Comparison of ENCODE assay signal across 9 mouse cellular contexts in the genomic region with DNA sequence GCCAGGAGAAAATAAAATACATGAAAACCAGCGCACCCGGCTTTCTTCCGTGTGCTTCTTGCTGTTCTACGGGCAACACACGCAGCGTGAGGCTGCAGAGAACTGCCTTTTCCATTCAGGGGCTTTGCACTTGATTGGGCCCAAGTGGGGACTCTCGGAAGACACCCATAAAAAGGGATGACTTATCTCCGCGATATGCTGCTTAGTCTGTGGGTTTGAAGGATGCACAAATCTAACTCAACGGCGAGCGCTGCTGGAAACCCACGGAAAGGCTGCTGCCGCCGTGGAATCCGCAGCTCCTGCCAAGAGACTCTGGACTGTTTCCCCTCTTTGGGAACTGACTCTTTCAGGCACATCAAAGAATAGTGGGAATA.
DNase-seq lines count a peak whose midpoint lies in the region; ATAC-seq and TF ChIP-seq lines count a peak whose summit lies in the region.
"Had no signal": no experiment of that assay in that cellular context is flagged by ENCODE, and none has a peak within 500 bp of the region (broad histone marks: within the 10 kb centered on the region; RNA-seq: fewer than 3 reads in every experiment).

No protein-coding gene starts in this region.

- WGBS in forebrain, embryonic 12.5 days = 76% methylated on average over 16 of the region's 16 CpGs
- WGBS in olfactory bulb, adult 2 months = 10% methylated on average over 16 of the region's 16 CpGs
- WGBS in liver, postnatal 0 days (ENCODE audit: insufficient replicate concordance) = 81% methylated on average over 16 of the region's 16 CpGs

- H3K4me1 ChIP-seq in forebrain, embryonic 12.5 days = peaks cover 21% of the 10 kb centered on the region
- H3K4me1 ChIP-seq in olfactory bulb, adult 2 months (ENCODE audit: control insufficient read depth, insufficient read depth, low read length) = no peaks in the 10 kb centered on the region
- H3K4me1 ChIP-seq in liver, postnatal 0 days (ENCODE audit: insufficient read depth) = no peaks in the 10 kb centered on the region

- TF ChIP-seq EP300 in liver, postnatal 0 days (IDR thresholded peaks at IDR 0.05; ENCODE audit: low read depth) = no peak

- H3K27me3 ChIP-seq in forebrain, embryonic 12.5 days = no peaks in the 10 kb centered on the region
- H3K27me3 ChIP-seq in liver, postnatal 0 days (ENCODE audit: insufficient read depth, low read length) = no peaks in the 10 kb centered on the region
- H3K27me3 ChIP-seq: CH12.LX had no signal

- H3K4me3 ChIP-seq in forebrain, embryonic 12.5 days (replicated peaks) = no peak overlapping the region
- peak overlapping the region; percentile 35 for H3K4me3 ChIP-seq in olfactory bulb, adult 2 months (ENCODE audit: insufficient read depth, low read depth, low read length)
- no peak overlapping the region for H3K4me3 ChIP-seq in liver, postnatal 0 days (ENCODE audit: low read depth, low read length)

- TF ChIP-seq POLR2A in olfactory bulb, adult 2 months (IDR thresholded peaks at IDR 0.05; ENCODE audit: insufficient read depth, low read depth, low read length) = no peak

- peak; percentile 27 to 42 for DNase-seq in heart, adult 18-20 months
- DNase-seq in heart, adult 8-10 months (ENCODE audit: low spot score) = no peak
- peak; percentile 41 for DNase-seq in layer of hippocampus, adult 9-11 months
- no peak for DNase-seq in liver, postnatal 0 days
- no peak for DNase-seq in embryo, embryonic 11 days
- no peak for DNase-seq in thymus, postnatal 10 days (ENCODE audit: low spot score in 2 of 2)

- no peak for ATAC-seq in forebrain, embryonic 12.5 days (ENCODE audit: low FRiP score)
- no peak for ATAC-seq in liver, postnatal 0 days

- H3K36me3 ChIP-seq in forebrain, embryonic 12.5 days (replicated peaks) = no peaks in the 10 kb centered on the region
- H3K36me3 ChIP-seq in liver, postnatal 0 days (replicated peaks; ENCODE audit: insufficient read depth, low read length) = no peaks in the 10 kb centered on the region

- no peaks in the 10 kb centered on the region for H3K9me3 ChIP-seq in forebrain, embryonic 12.5 days
- no peaks in the 10 kb centered on the region for H3K9me3 ChIP-seq in liver, postnatal 0 days (ENCODE audit: low read length)

- no peak for TF ChIP-seq CTCF in olfactory bulb, adult 2 months (IDR thresholded peaks at IDR 0.05; ENCODE audit: insufficient read depth, low read depth, low read length)
- TF ChIP-seq CTCF in liver, postnatal 0 days (IDR thresholded peaks at IDR 0.05; ENCODE audit: low read depth) = no peak

- H3K27ac ChIP-seq in forebrain, embryonic 12.5 days = peak overlapping the region; percentile 37
- H3K27ac ChIP-seq in olfactory bulb, adult 2 months (ENCODE audit: insufficient read depth, low read depth, low read length) = no peak overlapping the region
- no peak overlapping the region for H3K27ac ChIP-seq in liver, postnatal 0 days (ENCODE audit: low read depth)

- no peak overlapping the region for H3K9ac ChIP-seq in forebrain, embryonic 12.5 days
- H3K9ac ChIP-seq in liver, postnatal 0 days (replicated peaks) = no peak overlapping the region

- peak overlapping the region; percentile 8; the same call in 1 of the 2 replicates for H3K4me2 ChIP-seq in forebrain, embryonic 12.5 days
- H3K4me2 ChIP-seq in liver, postnatal 0 days (ENCODE audit: low read depth, low read length) = no peak overlapping the region

Comparison
In these comparisons a context has a peak if more than half of its experiments do, and no peak if none do; other contexts are left out.
1. DNase-seq: peak in heart, adult 18-20 months (2 of 2) and layer of hippocampus, adult 9-11 months (single experiment); none in heart, adult 8-10 months (single experiment), liver, postnatal 0 days (single experiment), embryo, embryonic 11 days (single experiment) and thymus, postnatal 10 days (0 of 2).